Mouse (Mus musculus) adrenal gland, adult (tissue): Measurements from ENCODE around the gene Copg1.
A peak's percentile ranks its signal among the peaks of the same experiment; 100 is the strongest.

Experiments used
- DNase-seq, 2 experiments: peaks; one replicate each; pipeline ENCODE4 v3.0.0; 2022 to 2023; ENCODE audit warnings: low spot score in 1 of 2; ENCODE audit not compliant: inconsistent age in 2 of 2

Gene Copg1

DNA sequence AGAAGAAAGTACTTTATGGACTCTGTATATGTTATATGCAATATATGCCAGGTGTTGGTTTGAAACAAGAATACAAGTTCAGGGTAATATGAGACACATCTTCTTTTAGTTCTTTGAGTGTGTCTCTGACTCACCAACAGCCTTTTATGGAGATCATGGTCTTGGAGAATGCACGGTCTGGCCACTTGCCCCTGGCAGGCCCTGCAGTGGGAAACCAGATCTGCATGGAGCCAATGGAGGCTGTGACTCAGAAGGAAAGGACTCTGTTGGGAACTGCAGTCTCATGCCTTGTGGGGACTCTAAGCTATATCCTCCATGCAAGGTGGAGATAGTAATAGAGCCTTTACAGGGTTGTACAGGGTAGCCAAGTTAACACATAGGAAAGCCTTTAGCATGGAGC is 12.5 kb upstream of the Copg1 start:
- DNase-seq: peak; percentile 41 to 68

DNA sequence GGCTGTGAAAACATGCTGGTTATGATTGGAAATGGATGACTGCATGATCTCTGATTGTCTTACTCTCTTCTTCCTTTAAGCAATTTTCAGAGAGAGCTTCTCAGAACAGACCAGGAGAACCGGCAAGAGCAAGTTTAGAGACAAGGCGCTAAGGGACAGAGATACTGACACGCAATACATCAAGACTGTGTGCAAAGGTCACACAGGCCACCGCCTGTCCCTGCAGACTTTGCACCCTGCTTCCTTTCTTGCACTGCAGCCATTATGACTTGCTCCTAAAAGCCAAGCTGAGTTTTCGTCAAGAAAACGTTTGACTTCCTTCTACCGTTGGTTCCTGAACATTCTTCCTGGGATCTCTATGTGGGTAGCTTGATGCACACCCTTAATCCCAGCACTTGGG is 12.1 kb upstream of the Copg1 start:
- peak in 1 of 2 experiments; percentile 44 for DNase-seq

DNA sequence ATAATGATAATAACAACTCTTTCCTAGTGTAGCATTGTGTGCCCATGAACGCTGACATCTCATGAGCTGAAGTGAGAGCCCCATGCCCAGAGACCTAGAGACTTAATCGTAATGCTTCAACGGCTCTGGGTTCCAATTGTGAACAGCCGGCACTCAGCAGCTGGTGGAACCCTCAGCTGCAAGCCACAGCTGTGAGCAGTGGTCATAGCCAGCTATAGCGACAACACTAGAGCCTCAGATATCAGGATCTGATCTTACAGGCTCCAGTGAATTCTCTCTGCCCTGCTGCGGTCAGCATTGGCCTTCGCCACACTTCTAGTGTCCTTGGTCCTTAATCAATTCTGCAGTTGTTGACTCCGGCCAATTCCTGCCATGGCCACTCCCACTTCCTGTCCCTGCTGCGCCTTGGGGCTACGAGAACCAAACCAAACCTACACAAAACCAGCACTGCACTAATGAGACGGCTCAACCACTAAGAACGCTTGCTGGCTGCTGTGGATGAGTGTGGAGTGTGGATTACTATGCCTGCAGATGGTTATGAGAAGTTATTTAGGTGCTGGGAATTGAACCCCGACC is 11.5 kb upstream of the Copg1 start:
- peak; percentile 68 to 84 for DNase-seq

DNA sequence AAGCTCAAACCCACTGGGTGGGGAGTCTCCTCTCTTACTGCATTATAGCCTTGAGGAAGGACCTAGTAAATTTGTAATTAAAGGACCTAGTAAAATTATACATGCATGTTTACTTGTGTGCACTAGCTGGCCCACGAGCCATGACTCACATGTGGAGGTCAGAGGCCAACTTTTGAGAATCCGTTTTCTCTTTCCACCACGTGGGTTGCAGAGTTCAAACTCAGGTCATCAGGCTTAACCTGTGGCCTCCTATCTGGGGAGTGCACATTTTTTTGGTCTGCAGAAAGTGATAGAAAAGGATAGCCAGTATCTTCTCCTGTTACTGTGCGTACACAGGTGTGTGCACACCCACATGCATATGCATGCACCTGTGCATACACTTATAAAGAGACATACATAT is 8.6 kb upstream of the Copg1 start:
- no peak for DNase-seq

DNA sequence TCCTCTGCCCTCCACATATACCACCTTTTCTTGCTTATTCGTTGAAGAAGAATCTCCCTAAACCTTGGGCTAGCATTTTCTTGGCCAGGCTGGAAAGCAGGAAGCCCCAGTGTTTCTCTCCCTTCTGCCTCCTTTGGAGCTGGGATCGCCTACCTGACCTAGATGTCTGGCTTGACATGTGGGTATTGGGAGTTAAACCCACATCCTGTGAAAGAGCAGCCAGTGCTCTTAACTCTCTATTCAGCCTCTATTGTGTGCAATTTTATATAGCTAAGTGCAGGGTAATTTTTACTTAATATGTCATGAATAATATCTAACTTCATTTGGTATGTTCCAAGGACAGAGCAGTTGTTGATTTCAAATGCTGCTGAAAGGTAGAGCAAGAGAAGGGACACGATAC is 8.0 kb upstream of the Copg1 start:
- DNase-seq: no peak

DNA sequence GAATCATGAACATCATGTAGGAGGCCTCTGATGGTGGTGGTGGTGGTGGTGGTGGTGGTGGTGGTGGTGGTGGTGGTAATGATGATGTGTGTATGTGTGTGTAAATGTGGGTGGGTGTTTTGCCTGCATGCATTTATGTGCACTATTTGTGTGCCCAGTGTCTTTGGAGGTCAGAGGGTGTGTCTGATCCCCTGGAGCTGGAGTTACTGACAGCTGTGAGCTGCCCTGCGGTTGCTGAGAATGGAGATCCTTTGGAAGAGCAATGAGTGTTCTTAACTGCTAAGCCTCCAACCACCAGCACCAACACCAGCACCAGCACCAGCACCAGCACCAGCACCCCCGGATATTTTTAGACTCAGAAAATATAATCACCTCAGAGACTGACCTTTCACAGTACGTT is 5.4 kb upstream of the Copg1 start:
- DNase-seq: no peak

DNA sequence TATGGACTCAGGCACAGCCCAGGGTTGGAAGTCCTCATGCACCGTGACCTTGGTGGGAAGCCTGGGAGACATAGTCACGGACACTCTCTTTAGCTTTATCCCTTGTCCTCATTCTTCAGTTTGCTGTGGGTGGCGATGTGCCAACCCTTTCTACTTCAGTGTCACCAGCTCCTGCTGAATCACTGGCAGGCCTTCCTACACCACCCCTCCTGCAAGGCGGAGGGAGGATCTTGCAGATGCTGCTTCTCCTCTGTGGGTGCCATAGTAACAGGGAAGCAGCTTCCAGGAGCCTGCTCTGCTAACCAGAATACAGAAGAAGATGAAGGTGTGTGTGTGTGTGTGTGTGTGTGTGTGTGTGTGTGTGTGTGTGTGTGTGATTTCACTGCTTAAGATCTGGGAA is 4.8 kb upstream of the Copg1 start:
- DNase-seq: peak; percentile 91 to 93

DNA sequence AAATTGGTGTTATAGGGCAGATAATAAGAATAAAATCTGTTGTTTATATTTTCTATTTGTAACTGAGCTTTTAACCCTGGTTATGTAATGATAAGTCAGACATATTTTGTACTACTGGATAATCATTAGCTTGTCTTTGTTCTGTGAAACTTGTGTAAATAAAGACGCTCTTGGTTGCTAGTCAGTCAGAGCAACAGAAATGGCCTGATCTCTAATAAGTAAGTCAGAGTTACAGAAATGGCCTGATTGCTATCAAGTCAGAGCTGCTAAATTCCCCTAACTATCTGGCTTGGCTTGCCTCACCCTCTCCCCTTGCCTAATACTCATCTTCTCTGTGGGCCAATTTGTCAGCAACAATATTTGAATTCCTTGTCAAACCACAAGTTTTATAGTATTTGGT is 893 bp upstream of the Copg1 start:
- DNase-seq: no peak

DNA sequence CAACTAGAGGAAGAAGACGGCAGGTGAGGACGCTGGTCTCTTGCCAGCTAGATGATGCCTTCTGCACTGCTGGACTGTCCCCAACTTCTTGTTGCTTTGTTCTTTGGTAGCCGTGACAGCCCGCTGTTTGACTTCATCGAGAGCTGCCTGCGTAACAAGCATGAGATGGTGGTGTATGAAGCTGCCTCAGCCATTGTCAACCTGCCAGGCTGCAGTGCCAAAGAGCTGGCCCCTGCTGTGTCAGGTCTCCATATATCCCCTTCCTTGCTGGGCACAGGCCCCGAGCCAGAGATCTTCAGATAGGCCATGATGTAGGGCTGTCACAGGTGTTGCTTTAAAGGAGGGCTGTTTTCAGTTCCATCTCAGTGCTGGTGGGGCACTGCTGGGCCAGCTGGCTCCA is 6.3 kb downstream of the Copg1 start:
- DNase-seq: no peak

DNA sequence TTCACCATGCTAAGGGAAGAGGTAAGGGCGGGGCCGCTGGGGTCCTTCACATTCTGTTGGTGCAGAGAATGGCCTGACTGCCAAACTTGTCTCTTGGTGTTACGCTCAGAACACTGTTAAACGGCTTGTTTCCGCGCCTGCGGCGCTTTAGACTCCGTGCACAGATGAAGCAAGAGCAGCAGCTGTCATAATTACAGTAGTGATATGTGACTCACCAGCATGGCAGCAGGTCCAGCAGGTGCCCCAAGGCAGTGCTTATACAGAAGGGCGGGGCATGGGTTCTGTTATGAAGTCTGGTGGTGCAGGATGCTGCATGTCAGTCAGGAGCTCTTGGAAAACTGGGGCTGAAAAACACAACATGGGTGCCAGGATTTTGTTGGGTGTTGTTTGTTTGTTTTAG is 10.4 kb downstream of the Copg1 start:
- peak in 1 of 2 experiments; percentile 64 for DNase-seq

DNA sequence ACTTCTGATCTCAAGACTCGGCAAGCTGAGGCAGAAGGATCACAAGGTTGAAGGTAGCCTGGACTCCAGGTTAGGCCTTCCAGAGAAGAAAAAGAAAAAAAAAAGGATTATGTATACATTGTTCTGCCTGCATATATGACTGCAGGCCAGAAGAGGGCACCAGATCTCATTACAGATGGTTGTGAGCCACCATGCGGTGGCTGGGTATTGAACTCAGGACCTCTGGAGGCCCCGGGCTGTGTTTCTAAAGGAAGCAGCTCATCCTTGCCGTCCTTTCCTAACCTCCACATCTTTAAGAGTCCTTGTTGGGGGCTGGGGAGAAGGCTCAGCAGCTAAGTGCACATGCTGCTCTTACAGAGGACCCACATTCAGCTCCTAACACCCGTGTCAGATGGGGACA is 19.0 kb downstream of the Copg1 start:
- no peak for DNase-seq

DNA sequence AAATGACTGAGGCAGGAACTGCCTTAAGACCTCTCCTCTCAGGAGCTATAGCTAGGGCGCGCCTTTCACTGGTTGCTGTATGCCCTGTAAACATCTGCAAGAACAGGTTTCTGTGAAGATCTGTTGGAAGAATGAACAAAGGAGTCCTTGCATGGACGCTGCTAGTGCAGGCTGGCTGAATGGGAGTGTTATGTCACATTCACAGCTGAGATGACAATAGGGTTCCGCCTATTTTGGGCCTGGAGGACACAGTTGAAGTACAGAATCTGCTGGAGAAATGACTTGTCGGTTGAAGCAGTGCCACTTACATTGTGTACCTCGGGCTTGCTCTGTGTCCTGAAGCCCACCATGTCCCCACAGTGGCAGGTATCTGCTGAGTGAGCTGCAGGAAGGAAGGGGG is 21.6 kb downstream of the Copg1 start:
- no peak for DNase-seq

DNA sequence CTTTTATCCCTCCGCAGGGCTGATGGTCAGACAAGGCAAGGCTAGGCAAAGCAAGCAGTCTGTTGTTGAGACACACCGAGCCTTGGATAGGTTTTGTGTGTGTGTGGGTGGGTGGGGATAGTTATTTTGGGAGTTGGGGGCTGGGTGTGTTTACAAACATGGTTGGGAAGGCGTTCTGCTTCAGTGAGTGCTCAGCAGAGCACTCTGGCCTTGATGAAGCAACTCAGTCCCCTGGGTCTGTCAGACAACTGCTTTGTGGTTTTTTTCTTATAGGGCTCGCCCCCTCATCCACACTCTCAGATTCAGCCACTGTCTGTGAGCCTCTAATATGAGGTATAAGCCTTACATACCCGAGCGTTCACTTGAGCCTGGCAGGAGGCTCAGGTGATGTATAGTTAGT is 23.9 kb downstream of the Copg1 start:
- DNase-seq: no peak

DNA sequence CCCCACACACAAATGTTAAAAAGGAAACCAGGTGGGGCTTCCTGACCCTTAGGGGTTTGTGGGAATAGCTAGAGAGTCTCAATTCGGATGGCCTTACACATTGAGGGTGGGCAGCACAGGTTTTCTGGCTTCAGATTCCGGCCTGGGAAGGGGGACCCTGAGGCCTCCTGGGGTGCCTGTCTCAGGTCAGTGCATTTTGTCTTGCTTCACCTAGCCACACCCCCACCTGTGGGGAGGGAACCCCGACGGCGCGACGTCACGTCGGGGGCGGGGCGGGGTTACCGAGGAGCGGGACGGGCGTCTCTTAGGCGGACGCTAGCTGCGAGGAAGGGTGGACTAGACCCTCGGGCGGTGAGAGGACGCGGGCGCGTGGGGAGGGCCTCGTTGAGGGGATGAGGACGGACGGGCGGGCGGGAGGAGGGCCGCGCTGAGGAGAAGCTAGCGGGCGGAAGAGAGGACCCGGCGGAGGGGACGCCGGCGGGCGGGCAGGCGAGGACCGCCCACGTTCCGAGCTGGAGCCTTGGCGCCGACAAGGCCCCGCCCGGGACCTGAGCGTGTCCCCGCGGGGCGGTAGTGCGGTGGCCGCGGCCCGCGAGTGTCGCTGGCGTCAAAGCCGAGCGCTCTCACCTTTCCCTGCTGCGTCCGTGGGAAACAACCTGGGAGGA is 26.2 kb downstream of the Copg1 start, which contains the start of gene Hmces:
TSS of gene Hmces (plus strand) at position 275 of the 665 bp plus-strand sequence.
- peak; percentile 74 to 90 for DNase-seq

DNA sequence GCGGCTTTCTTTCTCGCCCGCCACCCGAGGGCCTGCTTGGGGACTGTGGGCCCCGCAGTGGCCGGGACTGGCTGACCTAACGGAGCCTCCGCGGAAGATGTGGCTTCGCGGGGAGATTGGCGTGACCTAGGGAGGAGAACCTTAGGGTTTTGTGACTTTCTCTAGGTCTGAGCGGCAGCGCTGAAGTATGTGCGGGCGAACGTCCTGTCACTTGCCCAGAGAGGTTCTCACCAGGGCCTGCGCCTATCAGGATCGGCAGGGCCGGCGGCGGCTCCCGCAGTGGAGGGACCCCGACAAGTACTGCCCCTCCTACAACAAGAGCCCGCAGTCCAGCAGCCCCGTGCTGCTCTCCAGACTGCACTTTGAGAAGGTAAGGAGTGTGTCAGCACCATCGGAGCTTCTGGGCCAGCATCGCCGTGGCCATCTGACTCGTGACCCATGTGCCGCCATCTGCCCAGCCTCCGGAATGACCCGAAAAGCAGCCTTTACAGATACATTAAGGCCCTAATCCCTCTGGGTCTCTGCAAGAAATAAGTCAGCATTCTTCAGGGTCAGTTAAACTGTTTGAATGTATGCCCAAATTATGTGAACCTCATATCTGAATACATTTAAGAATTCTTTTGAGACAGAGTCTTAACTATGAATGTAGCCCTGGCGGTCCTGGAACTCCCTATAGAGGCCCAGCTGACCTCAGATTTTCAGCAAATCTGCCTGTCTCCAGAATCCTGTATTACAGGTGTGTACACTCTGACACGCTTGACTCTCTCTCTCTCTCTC is 26.9 kb downstream of the Copg1 start:
- DNase-seq: peak; percentile 48 to 86

DNA sequence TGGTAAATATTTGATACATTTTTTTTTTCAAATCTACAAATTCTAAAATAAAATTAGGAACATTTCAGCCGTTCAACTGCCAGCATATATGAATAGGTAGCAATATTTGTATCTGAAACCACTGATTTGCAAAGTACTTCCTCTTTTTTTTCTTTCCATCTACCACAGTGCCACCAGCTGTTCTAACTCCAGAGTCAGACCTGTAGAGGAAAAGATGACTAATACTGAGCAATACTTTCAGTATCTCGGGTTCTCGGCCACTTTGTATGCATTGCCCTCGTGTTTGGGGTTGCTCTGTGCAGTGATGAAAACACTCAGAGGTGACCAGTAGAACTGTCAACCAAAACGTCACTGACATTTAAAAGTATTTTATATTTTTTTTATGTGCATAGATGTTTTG is 28.3 kb downstream of the Copg1 start:
- DNase-seq: peak in 1 of 2 experiments; percentile 36

DNA sequence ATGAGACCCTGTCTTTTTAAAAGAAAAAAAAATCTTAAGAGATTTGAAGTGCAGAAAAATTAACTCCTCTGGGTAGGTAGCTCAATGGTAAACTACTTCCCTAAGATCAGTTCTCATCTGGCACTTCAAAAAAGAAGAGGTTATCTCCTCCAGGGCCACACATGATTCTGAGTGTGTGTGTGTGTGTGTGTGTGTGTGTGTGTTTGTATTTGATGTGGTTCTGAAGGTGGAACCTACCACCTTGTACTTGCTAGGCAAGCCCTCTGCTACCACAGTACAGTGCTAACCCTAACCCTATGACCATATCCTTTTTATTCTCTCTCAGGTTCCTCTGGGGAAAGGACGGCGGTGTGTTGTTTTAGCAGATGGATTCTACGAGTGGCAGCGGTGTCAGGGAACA is 33.6 kb downstream of the Copg1 start:
- no peak for DNase-seq

DNA sequence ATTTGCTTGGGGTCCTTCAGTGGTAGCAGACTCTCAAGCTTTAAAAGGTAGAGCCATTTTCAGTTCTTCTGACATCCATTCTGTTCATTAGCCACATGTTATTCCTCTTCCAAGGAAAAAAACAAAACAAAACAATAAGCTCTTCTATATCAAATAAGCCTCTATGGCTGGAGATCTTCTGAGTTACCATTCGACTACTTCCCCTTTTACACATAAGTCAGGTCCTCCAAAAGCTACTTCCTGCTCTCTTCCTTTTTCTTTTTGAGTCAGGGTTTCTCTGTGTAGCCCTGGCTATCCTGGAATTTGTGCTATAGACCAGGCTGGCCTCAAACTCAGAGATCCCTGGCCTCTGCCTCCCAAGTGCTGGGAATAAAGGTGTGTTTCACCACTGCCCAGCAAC is 36.0 kb downstream of the Copg1 start:
- DNase-seq: no peak

DNA sequence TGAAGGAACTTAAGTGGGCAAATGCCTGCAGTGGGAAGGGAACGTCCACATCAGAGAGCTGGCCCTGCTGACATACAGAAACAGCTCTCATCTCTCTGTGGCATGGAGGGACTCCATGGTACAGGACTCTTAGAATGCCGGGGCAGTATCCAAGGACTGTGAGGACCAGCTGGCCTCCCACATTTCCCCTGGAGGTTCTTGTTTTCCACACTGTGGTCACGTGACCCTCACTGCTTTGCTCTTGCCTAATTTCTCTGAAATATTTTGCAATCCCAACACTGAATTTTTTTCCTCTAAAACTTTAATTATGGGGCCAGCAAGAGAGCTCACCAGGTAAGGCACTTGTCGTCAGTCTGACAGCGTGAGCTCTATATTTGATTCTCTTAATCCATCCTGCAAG is 47.4 kb downstream of the Copg1 start:
- peak; percentile 7 to 49 for DNase-seq

DNA sequence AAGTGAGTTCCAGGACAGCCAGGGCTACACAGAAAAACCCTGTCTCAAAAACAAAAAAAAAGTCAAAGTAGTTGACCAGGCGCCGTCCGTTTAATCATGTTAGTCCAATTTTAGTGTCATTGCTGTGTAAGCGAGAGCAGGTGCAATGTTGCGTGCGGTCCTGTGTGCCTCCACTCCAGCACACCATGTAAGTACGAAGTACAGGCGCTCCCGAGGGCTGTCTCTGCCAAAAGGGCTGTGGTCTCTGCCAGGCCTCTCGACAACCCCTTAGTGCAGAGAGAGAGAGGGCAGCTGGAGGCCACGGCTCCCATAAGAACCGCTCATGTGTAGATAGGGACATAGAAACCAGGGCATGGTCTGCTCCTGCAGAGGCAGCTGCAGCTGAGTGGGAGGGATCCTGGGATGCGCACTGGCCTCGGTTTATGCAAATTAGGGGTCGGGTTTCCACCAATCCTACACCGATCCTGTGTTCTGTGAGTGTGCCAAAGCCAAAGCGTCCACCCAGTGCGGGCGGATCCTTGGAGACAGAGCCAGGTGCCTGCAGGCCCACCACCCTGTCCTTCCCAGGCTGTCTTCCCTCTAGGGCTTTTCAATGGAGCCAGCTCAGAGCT is 49.7 kb downstream of the Copg1 start:
- DNase-seq: peak; percentile 7 to 40

DNA sequence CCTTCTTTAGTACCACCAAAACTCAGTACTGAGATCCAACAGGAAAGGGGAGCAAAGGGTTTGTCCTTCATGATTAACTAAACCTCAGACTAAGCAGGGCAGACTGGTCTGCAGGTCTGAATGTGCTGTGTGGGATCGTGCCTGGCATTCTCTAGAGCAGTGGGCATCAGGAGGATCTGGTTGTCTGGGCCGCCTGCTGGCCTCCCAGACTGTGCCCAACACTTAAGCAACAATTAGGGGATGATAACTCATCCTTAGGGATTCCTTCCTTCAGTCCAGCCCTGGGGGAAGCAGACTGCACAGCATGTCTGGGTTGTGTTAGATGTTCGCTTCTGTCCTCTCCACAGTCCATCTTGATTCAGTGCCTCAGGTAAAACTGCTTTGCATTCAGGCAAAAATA is 51.3 kb downstream of the Copg1 start:
- no peak for DNase-seq

DNA sequence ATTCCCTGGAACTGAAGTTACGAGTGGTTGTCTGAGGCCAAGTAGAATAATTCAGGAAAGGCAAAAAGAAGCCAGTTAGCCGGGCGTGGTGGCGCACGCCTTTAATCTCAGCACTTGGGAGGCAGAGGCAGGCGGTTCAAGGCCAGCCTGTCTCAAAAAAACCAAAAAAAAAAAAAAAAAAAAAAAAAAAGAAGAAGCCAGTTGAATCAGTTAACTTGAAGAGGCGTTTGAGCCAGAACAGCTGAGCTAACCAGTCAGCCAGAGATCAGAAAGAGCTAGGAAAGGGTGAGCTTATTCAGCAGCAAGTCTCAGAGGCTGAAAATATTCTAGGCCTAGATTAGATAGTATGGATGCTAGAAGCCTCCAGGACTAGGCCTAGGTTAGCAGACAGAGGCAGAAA is 54.6 kb downstream of the Copg1 start:
- DNase-seq: no peak
